Mouse (Mus musculus): ENCODE results near the gene St8sia4.

The St8sia4 gene

GRCm38 (mm10) chr1:95667435-95668252 is at the start of gene St8sia4:
Gene St8sia4 (minus strand): TSS chr1:95667571.
- peak; percentile 88 to 92 for DNase-seq (ENCODE audit: low spot score in 2 of 2)

GRCm38 (mm10) chr1:95709181-95709580 is 41.8 kb upstream of the St8sia4 start:
- no peak for DNase-seq (ENCODE audit: low spot score in 2 of 2)

GRCm38 (mm10) chr1:95699903-95700302 is 32.5 kb upstream of the St8sia4 start:
- no peak for DNase-seq (ENCODE audit: low spot score in 2 of 2)

- DNase-seq (ENCODE audit: low spot score in 2 of 2), result no peak
Observed at GRCm38 (mm10) chr1:95674052-95674451, 6.7 kb upstream of the St8sia4 start.

- DNase-seq (ENCODE audit: low spot score in 2 of 2), result no peak
Observed at GRCm38 (mm10) chr1:95668253-95668805, 958 bp upstream of the St8sia4 start.

GRCm38 (mm10) chr1:95666541-95667320 is 640 bp downstream of the St8sia4 start:
- peak in 1 of 2 experiments; percentile 15 for DNase-seq (ENCODE audit: low spot score in 2 of 2)

- DNase-seq (ENCODE audit: low spot score in 2 of 2), result peak in 1 of 2 experiments; percentile 32
Observed at GRCm38 (mm10) chr1:95665951-95666484, 1.4 kb downstream of the St8sia4 start.

- DNase-seq (ENCODE audit: low spot score in 2 of 2), result peak; percentile 25 to 28
Observed at GRCm38 (mm10) chr1:95664969-95665702, 2.2 kb downstream of the St8sia4 start.

GRCm38 (mm10) chr1:95664321-95664825 is 3.0 kb downstream of the St8sia4 start:
- no peak for DNase-seq (ENCODE audit: low spot score in 2 of 2)

GRCm38 (mm10) chr1:95657051-95657668 is 10.2 kb downstream of the St8sia4 start:
- DNase-seq (ENCODE audit: low spot score in 2 of 2), result no peak

- DNase-seq (ENCODE audit: low spot score in 2 of 2), result no peak
Observed at GRCm38 (mm10) chr1:95655564-95655963, 11.8 kb downstream of the St8sia4 start.

GRCm38 (mm10) chr1:95653445-95653844 is 13.9 kb downstream of the St8sia4 start:
- DNase-seq (ENCODE audit: low spot score in 2 of 2), result no peak

GRCm38 (mm10) chr1:95644292-95644691 is 23.1 kb downstream of the St8sia4 start:
- no peak for DNase-seq (ENCODE audit: low spot score in 2 of 2)

- no peak for DNase-seq (ENCODE audit: low spot score in 2 of 2)
Observed at GRCm38 (mm10) chr1:95639001-95639400, 28.4 kb downstream of the St8sia4 start.

GRCm38 (mm10) chr1:95624376-95624775 is 43.0 kb downstream of the St8sia4 start:
- no peak for DNase-seq (ENCODE audit: low spot score in 2 of 2)

- DNase-seq (ENCODE audit: low spot score in 2 of 2), result no peak
Observed at GRCm38 (mm10) chr1:95618647-95619046, 48.7 kb downstream of the St8sia4 start.

GRCm38 (mm10) chr1:95618125-95618524 is 49.2 kb downstream of the St8sia4 start:
- no peak for DNase-seq (ENCODE audit: low spot score in 2 of 2)

GRCm38 (mm10) chr1:95610017-95610416 is 57.4 kb downstream of the St8sia4 start:
- no peak for DNase-seq (ENCODE audit: low spot score in 2 of 2)

GRCm38 (mm10) chr1:95609045-95609444 is 58.3 kb downstream of the St8sia4 start:
- no peak for DNase-seq (ENCODE audit: low spot score in 2 of 2)

GRCm38 (mm10) chr1:95605458-95605857 is 61.9 kb downstream of the St8sia4 start:
- DNase-seq (ENCODE audit: low spot score in 2 of 2), result no peak

- no peak for DNase-seq (ENCODE audit: low spot score in 2 of 2)
Observed at GRCm38 (mm10) chr1:95598108-95598507, 69.3 kb downstream of the St8sia4 start.

All from right cerebral cortex, adult 2 months (tissue).